Mouse (Mus musculus): ENCODE results near the gene Rnf103. TPM values are rescaled to one million over a fixed set of nuclear protein-coding genes. Genes with fewer than 3 reads are reported as not detected.
"Not testable (repeated sequence)": the region's sequence is repeated elsewhere in the genome, so short reads cannot be mapped to it uniquely, and the experiment has no call there.

The Rnf103 gene
- polyA plus RNA-seq (2015; fragmentation: Nextera tagmentation; extraction: Ambion mirVana): 25.5 and 26.5 TPM in 2 replicates

GRCm38 (mm10) chr6:71493675-71494340 lies at the start of gene Rnf103:
TSS of gene Rnf103 (plus strand) at chr6:71493894.
- Histone ChIP-seq H3K27ac (replicated peaks) (peak within 1 kb of the TSS; percentile 97), H3K4me3 (peak within 1 kb of the TSS; percentile 81), H3K4me1 (replicated peaks) (peaks cover 18% of the 10 kb centered on the region), H3K36me3 (no peaks in the 10 kb centered on the region), H3K27me3 (no peaks in the 10 kb centered on the region), H3K4me2 (peak within 1 kb of the TSS; percentile 64), H3K9me3 (no peaks in the 10 kb centered on the region), H3K9ac (peak within 1 kb of the TSS; percentile 94)
- under 1% methylated on average over 73 of the region's 79 CpGs for WGBS
- ATAC-seq (ENCODE audit: low FRiP score, low read depth): peak; percentile 98

GRCm38 (mm10) chr6:71444756-71445155 lies 48.9 kb upstream of the Rnf103 start:
- 82% methylated on average over 1 of the region's 1 CpGs for WGBS
- no peak overlapping the region for H3K4me3 ChIP-seq

GRCm38 (mm10) chr6:71445560-71445959 lies 48.1 kb upstream of the Rnf103 start:
- Histone ChIP-seq H3K27ac (replicated peaks) (no peak overlapping the region), H3K9ac (no peak overlapping the region), H3K9me3 (no peaks in the 10 kb centered on the region), H3K27me3 (no peaks in the 10 kb centered on the region), H3K4me1 (replicated peaks) (peaks cover 10% of the 10 kb centered on the region), H3K4me3 (no peak overlapping the region), H3K4me2 (no peak overlapping the region), H3K36me3 (no peaks in the 10 kb centered on the region)
- 90% methylated on average over 6 of the region's 6 CpGs for WGBS
- ATAC-seq (ENCODE audit: low FRiP score, low read depth): no peak

More at GRCm38 (mm10) chr6:71444756-71445155, 48.9 kb upstream of the Rnf103 start:
- Histone ChIP-seq H3K4me2 (no peak overlapping the region), H3K27me3 (no peaks in the 10 kb centered on the region), H3K27ac (replicated peaks) (no peak overlapping the region), H3K9ac (no peak overlapping the region), H3K9me3 (no peaks in the 10 kb centered on the region), H3K4me1 (replicated peaks) (peaks cover 10% of the 10 kb centered on the region), H3K36me3 (no peaks in the 10 kb centered on the region)
- ATAC-seq (ENCODE audit: low FRiP score, low read depth): no peak

DNA sequence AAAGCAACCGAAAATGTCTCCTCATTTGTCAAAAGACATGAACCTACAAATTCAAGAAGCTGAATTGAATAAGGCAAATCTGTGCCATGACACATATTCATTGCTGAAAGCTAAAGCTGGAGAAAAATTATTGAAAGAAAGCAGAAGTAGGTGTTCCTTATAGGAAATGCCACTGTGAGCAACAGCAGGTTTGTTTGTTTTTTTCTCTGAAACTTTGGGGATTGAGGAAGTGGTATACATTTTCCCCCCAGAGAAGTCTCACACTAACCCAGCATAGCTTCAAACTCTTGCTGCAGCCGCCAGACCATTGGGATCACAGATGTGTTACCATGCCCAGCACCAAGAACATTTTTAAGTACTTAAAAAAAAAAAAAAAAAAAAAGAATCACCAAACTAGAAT lies 40.9 kb upstream of the Rnf103 start:
- Histone ChIP-seq H3K4me2 (no peak overlapping the region), H3K9ac (no peak overlapping the region)

DNA sequence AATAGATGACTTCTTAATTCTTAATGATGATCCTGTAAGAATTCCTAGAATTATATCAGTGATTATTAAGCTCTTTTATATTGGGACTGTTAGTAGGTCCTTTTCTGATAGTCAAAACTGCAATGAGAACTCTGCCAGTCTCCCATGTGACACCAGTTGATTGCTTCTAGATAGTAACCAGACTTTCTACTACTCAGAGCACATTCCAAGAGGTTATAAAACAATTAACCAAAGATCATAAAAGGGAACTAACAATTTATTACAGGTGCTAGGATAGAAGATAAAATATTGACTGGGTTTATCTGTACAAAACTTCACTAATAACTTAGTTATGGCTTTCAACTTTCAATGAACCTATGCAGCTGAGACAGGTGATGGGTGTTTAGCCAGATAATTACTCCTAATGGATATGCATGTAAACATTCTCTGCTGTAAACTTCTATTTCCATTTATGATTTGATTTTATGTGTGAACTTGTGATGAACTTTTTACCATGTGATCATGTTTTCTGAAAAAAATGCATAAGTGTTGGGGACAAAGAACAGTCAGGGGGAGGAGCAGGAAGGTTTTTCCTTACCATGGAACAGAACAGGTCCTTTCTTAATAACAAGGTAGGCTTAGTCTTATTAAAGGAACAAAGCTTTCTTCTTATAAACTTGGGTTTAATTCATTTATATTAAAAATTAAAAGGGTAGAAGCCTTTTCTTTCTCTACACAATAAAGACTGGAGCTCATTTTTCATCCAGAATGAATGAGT lies 39.5 kb upstream of the Rnf103 start:
- H3K4me2 ChIP-seq: not testable (repeated sequence)

More for the DNA sequence above, 40.9 kb upstream of the Rnf103 start:
- Histone ChIP-seq H3K4me3 (no peak overlapping the region), H3K27me3 (no peaks in the 10 kb centered on the region), H3K9me3 (no peaks in the 10 kb centered on the region), H3K27ac (replicated peaks) (no peak overlapping the region), H3K4me1 (replicated peaks) (no peaks in the 10 kb centered on the region), H3K36me3 (no peaks in the 10 kb centered on the region)
- WGBS: 85% methylated on average over 2 of the region's 2 CpGs
- no peak for ATAC-seq (ENCODE audit: low FRiP score, low read depth)

DNA sequence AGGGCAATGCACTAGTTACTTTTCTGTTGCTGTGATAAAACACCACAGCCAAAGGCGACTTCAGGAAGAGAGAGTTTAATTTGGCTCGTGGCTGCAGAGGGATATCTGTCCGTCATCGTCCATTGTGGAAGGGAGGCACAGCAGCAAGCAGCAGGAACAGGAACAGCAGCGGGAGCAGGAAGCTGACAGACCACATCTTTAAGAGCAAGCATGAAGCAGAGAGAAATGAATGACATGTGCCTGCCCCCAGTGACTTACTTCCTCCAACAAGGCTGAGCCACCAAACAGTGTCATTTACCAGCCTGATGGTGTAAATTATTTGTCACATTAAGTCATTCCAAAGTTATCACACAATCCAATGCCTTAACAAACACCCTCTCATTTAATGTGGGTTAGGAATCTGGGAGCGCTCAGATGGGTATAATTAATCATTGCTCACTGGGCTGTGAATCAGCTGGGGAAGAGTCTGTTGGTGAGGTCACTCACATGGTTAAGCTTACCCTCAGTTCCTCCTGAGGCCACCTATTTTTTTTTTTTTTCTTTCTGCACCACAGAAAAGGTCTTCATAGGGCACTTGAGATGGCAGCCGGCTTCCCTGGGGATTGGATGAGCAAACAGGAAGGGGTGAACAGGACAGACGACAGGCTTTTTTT lies 35.6 kb upstream of the Rnf103 start:
- no peaks in the 10 kb centered on the region for H3K4me1 ChIP-seq (replicated peaks)
- ATAC-seq (ENCODE audit: low FRiP score, low read depth): no peak
- no peak overlapping the region for H3K4me3 ChIP-seq
- no peaks in the 10 kb centered on the region for H3K36me3 ChIP-seq
- H3K4me2 ChIP-seq: no peak overlapping the region
- H3K27ac ChIP-seq (replicated peaks): no peak overlapping the region
- 76% methylated on average over 8 of the region's 8 CpGs for WGBS
- no peaks in the 10 kb centered on the region for H3K9me3 ChIP-seq
- no peak overlapping the region for H3K9ac ChIP-seq
- no peaks in the 10 kb centered on the region for H3K27me3 ChIP-seq

More for the DNA sequence above, 39.5 kb upstream of the Rnf103 start:
- H3K27me3 ChIP-seq; H3K4me1 ChIP-seq (replicated peaks); H3K4me3 ChIP-seq; H3K36me3 ChIP-seq; ATAC-seq (ENCODE audit: low FRiP score, low read depth); H3K27ac ChIP-seq (replicated peaks); H3K9me3 ChIP-seq; H3K9ac ChIP-seq: not testable (repeated sequence)

- Histone ChIP-seq H3K36me3 (no peaks in the 10 kb centered on the region), H3K4me3 (no peak overlapping the region), H3K4me1 (replicated peaks) (no peaks in the 10 kb centered on the region), H3K4me2 (no peak overlapping the region), H3K27ac (replicated peaks) (no peak overlapping the region), H3K9me3 (no peaks in the 10 kb centered on the region), H3K9ac (no peak overlapping the region), H3K27me3 (no peaks in the 10 kb centered on the region)
- WGBS: 63% methylated on average over 3 of the region's 3 CpGs
- no peak for ATAC-seq (ENCODE audit: low FRiP score, low read depth)
These were observed 28.5 kb upstream of the Rnf103 start for GRCm38 (mm10) chr6:71465146-71465545.

- Histone ChIP-seq H3K4me3 (no peak overlapping the region), H3K36me3 (no peaks in the 10 kb centered on the region), H3K4me2 (no peak overlapping the region), H3K4me1 (replicated peaks) (no peaks in the 10 kb centered on the region), H3K9ac (no peak overlapping the region), H3K9me3 (no peaks in the 10 kb centered on the region), H3K27ac (replicated peaks) (no peak overlapping the region), H3K27me3 (no peaks in the 10 kb centered on the region)
- 77% methylated on average over 4 of the region's 4 CpGs for WGBS
- ATAC-seq (ENCODE audit: low FRiP score, low read depth): no peak
These were observed 25.9 kb upstream of the Rnf103 start for GRCm38 (mm10) chr6:71467766-71468165.

GRCm38 (mm10) chr6:71469291-71469690 lies 24.4 kb upstream of the Rnf103 start:
- no peak for ATAC-seq (ENCODE audit: low FRiP score, low read depth)
- H3K27ac ChIP-seq (replicated peaks): no peak overlapping the region
- H3K4me3 ChIP-seq: no peak overlapping the region
- no peaks in the 10 kb centered on the region for H3K36me3 ChIP-seq
- H3K9ac ChIP-seq: no peak overlapping the region
- 79% methylated on average over 3 of the region's 3 CpGs for WGBS
- H3K27me3 ChIP-seq: no peaks in the 10 kb centered on the region
- no peak overlapping the region for H3K4me2 ChIP-seq
- H3K9me3 ChIP-seq: no peaks in the 10 kb centered on the region
- no peaks in the 10 kb centered on the region for H3K4me1 ChIP-seq (replicated peaks)

- Histone ChIP-seq H3K27ac (replicated peaks) (no peak overlapping the region), H3K4me2 (no peak overlapping the region), H3K36me3 (no peaks in the 10 kb centered on the region), H3K27me3 (no peaks in the 10 kb centered on the region), H3K4me3 (no peak overlapping the region), H3K9ac (no peak overlapping the region), H3K4me1 (replicated peaks) (no peaks in the 10 kb centered on the region), H3K9me3 (no peaks in the 10 kb centered on the region)
- WGBS: 86% methylated on average over 4 of the region's 4 CpGs
- ATAC-seq (ENCODE audit: low FRiP score, low read depth): no peak
These were observed 21.7 kb upstream of the Rnf103 start for GRCm38 (mm10) chr6:71471830-71472520.

- no peaks in the 10 kb centered on the region for H3K36me3 ChIP-seq
- no peaks in the 10 kb centered on the region for H3K9me3 ChIP-seq
- ATAC-seq (ENCODE audit: low FRiP score, low read depth): no peak
- no peaks in the 10 kb centered on the region for H3K27me3 ChIP-seq
- no peak overlapping the region for H3K9ac ChIP-seq
- no peak overlapping the region for H3K4me3 ChIP-seq
- H3K27ac ChIP-seq (replicated peaks): no peak overlapping the region
- no peaks in the 10 kb centered on the region for H3K4me1 ChIP-seq (replicated peaks)
- 81% methylated on average over 1 of the region's 1 CpGs for WGBS
- no peak overlapping the region for H3K4me2 ChIP-seq
These were observed 20.9 kb upstream of the Rnf103 start for GRCm38 (mm10) chr6:71472786-71473185.

DNA sequence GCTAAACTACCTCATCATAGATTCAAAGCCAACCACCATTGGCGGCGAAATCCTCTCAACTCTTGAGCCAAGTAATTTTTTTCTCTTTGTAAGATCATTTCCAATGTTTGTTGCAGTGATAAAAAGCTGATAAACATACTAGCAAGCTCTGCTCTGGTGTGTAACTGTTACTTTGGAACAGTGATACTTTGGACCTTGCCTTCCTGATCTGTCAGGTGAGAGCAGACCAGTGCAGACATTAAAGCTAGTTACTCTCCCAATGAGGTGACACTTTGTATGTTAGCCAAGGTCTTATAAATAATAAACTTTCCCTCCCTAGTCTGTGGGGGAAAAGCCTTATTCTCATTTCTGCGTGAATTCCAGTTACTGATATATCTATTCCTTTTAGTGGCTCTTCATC lies 18.1 kb upstream of the Rnf103 start:
- H3K9ac ChIP-seq: no peak overlapping the region
- no peaks in the 10 kb centered on the region for H3K27me3 ChIP-seq
- H3K4me2 ChIP-seq: no peak overlapping the region
- no peak overlapping the region for H3K4me3 ChIP-seq
- no peaks in the 10 kb centered on the region for H3K36me3 ChIP-seq
- H3K9me3 ChIP-seq: no peaks in the 10 kb centered on the region
- no peak for ATAC-seq (ENCODE audit: low FRiP score, low read depth)
- no peaks in the 10 kb centered on the region for H3K4me1 ChIP-seq (replicated peaks)
- H3K27ac ChIP-seq (replicated peaks): no peak overlapping the region
- 89% methylated on average over 3 of the region's 3 CpGs for WGBS
